Mouse (Mus musculus) CD8-positive naive resting alpha-beta T cell, adult 57 days (primary cell): Measurements from ENCODE around the gene Sec24d. TPM values are rescaled to one million over a fixed set of nuclear protein-coding genes. Genes with fewer than 3 reads are reported as not detected.

Experiments used
- total RNA-seq: library from RNA; stranded (reverse); gene quantifications from one replicate; pipeline ENCODE4 v1.2.4, GENCODE M21; 2023

Gene Sec24d
- 21.1 TPM for total RNA-seq

DNA sequence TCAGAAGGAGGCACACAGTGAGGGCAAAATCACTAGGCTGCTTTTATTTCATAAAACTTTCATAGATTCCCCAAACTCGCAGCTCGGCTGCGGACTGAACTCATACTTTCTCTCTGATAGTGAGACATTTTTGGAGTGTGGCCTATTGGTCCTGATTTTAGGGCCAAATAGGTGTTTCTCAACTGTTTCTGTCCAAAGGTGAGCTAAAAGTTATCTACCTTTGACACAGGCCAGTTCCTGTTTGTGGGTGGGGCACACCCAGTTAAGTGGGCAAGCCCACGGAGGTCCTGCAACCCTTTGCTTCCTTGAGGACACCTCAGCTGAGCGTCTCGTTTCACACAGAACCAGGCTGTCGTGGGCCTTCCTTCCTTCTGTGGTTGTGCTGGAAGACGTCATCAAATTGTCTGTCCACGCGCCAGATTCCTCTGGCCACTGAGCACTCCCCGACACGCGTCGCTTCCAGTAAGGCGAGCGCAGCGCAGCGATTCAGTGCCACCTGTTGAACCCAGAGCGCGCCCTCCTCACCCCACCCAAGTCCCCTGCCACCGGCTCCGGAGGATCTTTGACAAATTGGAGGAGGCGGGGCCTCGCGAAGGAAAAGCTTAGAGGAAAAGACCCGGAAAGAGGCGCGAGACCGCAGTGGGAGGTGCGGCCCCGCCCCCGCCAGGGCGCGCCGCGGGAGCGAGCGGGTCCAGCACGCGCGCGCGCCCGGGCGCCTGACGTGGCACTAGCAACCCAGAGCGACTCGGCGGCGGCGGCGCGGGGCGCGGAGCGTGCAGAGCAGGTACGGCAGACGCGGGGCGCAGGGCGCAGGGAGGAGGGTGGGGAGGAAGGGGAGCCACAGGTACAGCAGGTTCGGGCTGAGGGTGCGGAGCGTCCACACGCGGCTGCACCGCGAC, at the start of gene Sec24d:
TSS of gene Sec24d (plus strand) at position 703 of the 899 bp plus-strand sequence.

DNA sequence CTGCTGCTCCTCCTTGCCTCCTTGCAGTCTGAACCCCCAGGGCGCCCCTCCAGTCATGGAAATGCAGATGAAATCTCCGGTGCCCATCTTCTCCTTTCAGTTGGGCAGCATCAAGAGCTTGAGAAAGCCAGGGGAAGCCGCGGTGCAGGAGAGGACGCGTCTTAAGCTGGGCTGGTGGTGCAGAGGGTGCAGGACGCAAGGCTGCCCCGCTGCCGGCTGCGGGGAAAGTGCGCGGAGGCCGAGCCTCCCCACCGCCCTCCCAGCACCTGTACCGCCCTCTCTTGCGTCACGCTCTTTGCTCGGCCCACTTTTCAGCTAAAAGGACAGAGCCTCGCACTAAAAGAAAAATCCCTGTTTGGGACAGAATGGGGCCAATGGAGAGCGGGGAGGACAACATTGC, 31.3 kb upstream of the Sec24d start, which contains the start of gene Synpo2:
TSS of gene Synpo2 (minus strand) at position 229 of the 400 bp plus-strand sequence.

DNA sequence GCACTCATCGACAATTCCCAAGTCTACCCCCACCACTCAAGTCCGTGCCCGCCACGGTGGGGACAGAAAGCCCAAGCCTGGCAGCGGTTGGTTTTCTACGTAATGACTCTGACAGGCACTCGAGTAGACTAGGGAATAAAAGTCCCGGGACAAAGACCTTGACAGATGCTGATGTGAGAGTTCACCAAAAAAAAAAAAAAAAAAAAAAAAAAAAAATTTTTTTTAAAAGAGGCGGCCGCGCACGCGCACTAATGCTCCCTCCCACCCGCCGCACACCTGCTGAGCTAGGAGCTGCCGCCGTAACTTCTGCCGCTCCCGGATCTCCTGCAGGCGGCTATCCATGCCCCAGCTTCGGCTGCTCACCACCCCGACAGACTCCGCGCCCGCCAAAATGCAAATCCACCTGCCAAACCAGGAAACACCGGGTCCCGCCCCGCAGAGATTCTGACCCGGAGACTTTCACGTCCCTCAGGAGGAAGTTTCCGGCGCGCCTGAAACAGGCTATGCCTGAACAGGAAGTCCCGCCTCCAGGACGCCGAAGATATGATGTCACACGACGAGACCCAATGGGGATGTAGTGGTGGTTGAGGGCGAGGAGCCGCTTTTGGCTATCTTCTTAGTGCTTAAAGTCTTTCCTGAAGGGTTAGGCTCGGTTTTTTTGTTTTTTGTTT, 118.4 kb downstream of the Sec24d start, which contains the start of gene Mettl14:
TSS of gene Mettl14 (minus strand) at position 623 of the 671 bp plus-strand sequence.

Other genes starting within 250 kb of the Sec24d start
- gene Myoz2, start 232.4 kb upstream of the Sec24d start, total RNA-seq: not detected
- gene Synpo2, start 31.3 kb upstream of the Sec24d start, total RNA-seq: 1.8 TPM
- gene Mettl14, start 118.7 kb downstream of the Sec24d start, total RNA-seq: 22.8 TPM
- gene Prss12, start 179.5 kb downstream of the Sec24d start, total RNA-seq: 32.3 TPM